Mouse (Mus musculus): Measurements from ENCODE around the gene Mitf. TPM values are rescaled to one million over a fixed set of nuclear protein-coding genes. Genes with fewer than 3 reads are reported as not detected.

Gene Mitf
- polyA plus RNA-seq, 1 experiment: 10.2 TPM

- WGBS: 94% methylated on average over 4 of the region's 4 CpGs
- DNase-seq: no peak
- Histone ChIP-seq H3K27me3 (ENCODE audit: control insufficient read depth, insufficient read depth, low read length) (no peaks in the 10 kb centered on the region), H3K4me3 (replicated peaks; ENCODE audit: insufficient read depth, low read depth, low read length) (no peak overlapping the region), H3K4me1 (ENCODE audit: control insufficient read depth, insufficient read depth, low read length) (peaks cover 15% of the 10 kb centered on the region), H3K27ac (ENCODE audit: insufficient read depth, low read length) (no peak overlapping the region)
- TF ChIP-seq CTCF (IDR thresholded peaks at IDR 0.05; ENCODE audit: borderline replicate concordance, insufficient read depth, low read depth, low read length) (no peak), POLR2A (IDR thresholded peaks at IDR 0.05; ENCODE audit: borderline replicate concordance, insufficient read depth, low read length) (no peak)
Observed at GRCm38 (mm10) chr6:97884971-97885370, 78.1 kb downstream of the Mitf start.

- WGBS: 82% methylated on average over 3 of the region's 3 CpGs
- H3K27ac ChIP-seq (ENCODE audit: insufficient read depth, low read length): no peak overlapping the region
- no peak for DNase-seq
- no peak for TF ChIP-seq CTCF (IDR thresholded peaks at IDR 0.05; ENCODE audit: borderline replicate concordance, insufficient read depth, low read depth, low read length)
- no peak for TF ChIP-seq POLR2A (IDR thresholded peaks at IDR 0.05; ENCODE audit: borderline replicate concordance, insufficient read depth, low read length)
- peaks cover 15% of the 10 kb centered on the region for H3K4me1 ChIP-seq (ENCODE audit: control insufficient read depth, insufficient read depth, low read length)
- H3K27me3 ChIP-seq (ENCODE audit: control insufficient read depth, insufficient read depth, low read length): no peaks in the 10 kb centered on the region
- no peak overlapping the region for H3K4me3 ChIP-seq (replicated peaks; ENCODE audit: insufficient read depth, low read depth, low read length)
Observed at GRCm38 (mm10) chr6:97885606-97886005, 78.8 kb downstream of the Mitf start.

GRCm38 (mm10) chr6:97887893-97888292, 81.0 kb downstream of the Mitf start:
- TF ChIP-seq POLR2A (IDR thresholded peaks at IDR 0.05; ENCODE audit: borderline replicate concordance, insufficient read depth, low read length): no peak
- TF ChIP-seq CTCF (IDR thresholded peaks at IDR 0.05; ENCODE audit: borderline replicate concordance, insufficient read depth, low read depth, low read length): no peak
- WGBS: 70% methylated on average over 4 of the region's 4 CpGs
- Histone ChIP-seq H3K4me1 (ENCODE audit: control insufficient read depth, insufficient read depth, low read length) (peaks cover 8% of the 10 kb centered on the region), H3K27me3 (ENCODE audit: control insufficient read depth, insufficient read depth, low read length) (no peaks in the 10 kb centered on the region), H3K27ac (ENCODE audit: insufficient read depth, low read length) (no peak overlapping the region), H3K4me3 (replicated peaks; ENCODE audit: insufficient read depth, low read depth, low read length) (no peak overlapping the region)
- no peak for DNase-seq

GRCm38 (mm10) chr6:97888596-97888995, 81.7 kb downstream of the Mitf start:
- Histone ChIP-seq H3K27me3 (ENCODE audit: control insufficient read depth, insufficient read depth, low read length) (no peaks in the 10 kb centered on the region), H3K4me3 (replicated peaks; ENCODE audit: insufficient read depth, low read depth, low read length) (no peak overlapping the region), H3K4me1 (ENCODE audit: control insufficient read depth, insufficient read depth, low read length) (peaks cover 8% of the 10 kb centered on the region), H3K27ac (ENCODE audit: insufficient read depth, low read length) (no peak overlapping the region)
- WGBS: 90% methylated on average over 3 of the region's 3 CpGs
- no peak for DNase-seq
- TF ChIP-seq CTCF (IDR thresholded peaks at IDR 0.05; ENCODE audit: borderline replicate concordance, insufficient read depth, low read depth, low read length) (no peak), POLR2A (IDR thresholded peaks at IDR 0.05; ENCODE audit: borderline replicate concordance, insufficient read depth, low read length) (no peak)

- no peak overlapping the region for H3K27ac ChIP-seq (ENCODE audit: insufficient read depth, low read length)
- peaks cover 6% of the 10 kb centered on the region for H3K4me1 ChIP-seq (ENCODE audit: control insufficient read depth, insufficient read depth, low read length)
- WGBS: 70% methylated on average over 5 of the region's 5 CpGs
- H3K4me3 ChIP-seq (replicated peaks; ENCODE audit: insufficient read depth, low read depth, low read length): no peak overlapping the region
- DNase-seq: no peak
- TF ChIP-seq CTCF (IDR thresholded peaks at IDR 0.05; ENCODE audit: borderline replicate concordance, insufficient read depth, low read depth, low read length) (no peak), POLR2A (IDR thresholded peaks at IDR 0.05; ENCODE audit: borderline replicate concordance, insufficient read depth, low read length) (no peak)
- no peaks in the 10 kb centered on the region for H3K27me3 ChIP-seq (ENCODE audit: control insufficient read depth, insufficient read depth, low read length)
Observed at GRCm38 (mm10) chr6:97893546-97893945, 86.7 kb downstream of the Mitf start.

GRCm38 (mm10) chr6:97897191-97897590, 90.3 kb downstream of the Mitf start:
- Histone ChIP-seq H3K4me1 (ENCODE audit: control insufficient read depth, insufficient read depth, low read length) (peaks cover 11% of the 10 kb centered on the region; the same call in 1 of the 2 replicates), H3K27me3 (ENCODE audit: control insufficient read depth, insufficient read depth, low read length) (no peaks in the 10 kb centered on the region), H3K27ac (ENCODE audit: insufficient read depth, low read length) (no peak overlapping the region), H3K4me3 (replicated peaks; ENCODE audit: insufficient read depth, low read depth, low read length) (no peak overlapping the region)
- no peak for DNase-seq
- 87% methylated on average over 6 of the region's 6 CpGs for WGBS
- TF ChIP-seq CTCF (IDR thresholded peaks at IDR 0.05; ENCODE audit: borderline replicate concordance, insufficient read depth, low read depth, low read length): no peak
- no peak for TF ChIP-seq POLR2A (IDR thresholded peaks at IDR 0.05; ENCODE audit: borderline replicate concordance, insufficient read depth, low read length)

- H3K27ac ChIP-seq (ENCODE audit: insufficient read depth, low read length): no peak overlapping the region
- no peak for DNase-seq
- peaks cover 7% of the 10 kb centered on the region; the same call in 1 of the 2 replicates for H3K4me1 ChIP-seq (ENCODE audit: control insufficient read depth, insufficient read depth, low read length)
- H3K27me3 ChIP-seq (ENCODE audit: control insufficient read depth, insufficient read depth, low read length): no peaks in the 10 kb centered on the region
- WGBS: 92% methylated on average over 5 of the region's 5 CpGs
- no peak for TF ChIP-seq POLR2A (IDR thresholded peaks at IDR 0.05; ENCODE audit: borderline replicate concordance, insufficient read depth, low read length)
- TF ChIP-seq CTCF (IDR thresholded peaks at IDR 0.05; ENCODE audit: borderline replicate concordance, insufficient read depth, low read depth, low read length): no peak
- H3K4me3 ChIP-seq (replicated peaks; ENCODE audit: insufficient read depth, low read depth, low read length): no peak overlapping the region
Observed at GRCm38 (mm10) chr6:97898085-97898484, 91.2 kb downstream of the Mitf start.

- TF ChIP-seq CTCF (IDR thresholded peaks at IDR 0.05; ENCODE audit: borderline replicate concordance, insufficient read depth, low read depth, low read length) (no peak), POLR2A (IDR thresholded peaks at IDR 0.05; ENCODE audit: borderline replicate concordance, insufficient read depth, low read length) (no peak)
- H3K4me3 ChIP-seq (replicated peaks; ENCODE audit: insufficient read depth, low read depth, low read length): no peak overlapping the region
- DNase-seq: peak; percentile 30 to 33
- H3K27me3 ChIP-seq (ENCODE audit: control insufficient read depth, insufficient read depth, low read length): no peaks in the 10 kb centered on the region
- H3K27ac ChIP-seq (ENCODE audit: insufficient read depth, low read length): no peak overlapping the region
- peaks cover 6% of the 10 kb centered on the region; the same call in 1 of the 2 replicates for H3K4me1 ChIP-seq (ENCODE audit: control insufficient read depth, insufficient read depth, low read length)
- 10% methylated on average over 5 of the region's 5 CpGs for WGBS
Observed at GRCm38 (mm10) chr6:97901561-97901960, 94.7 kb downstream of the Mitf start.

Measured in cerebellum, adult 2 months (tissue).